15 mouse cellular contexts compared by ENCODE assay signal in genomic region chr8:78426875-78427768, GRCm38 (mm10). TPM values are rescaled to one million over a fixed set of nuclear protein-coding genes. Genes with fewer than 3 reads are reported as not detected.
DNase-seq lines count a peak whose midpoint lies in the region; ATAC-seq and TF ChIP-seq lines count a peak whose summit lies in the region.
"Had no signal": no experiment of that assay in that cellular context is flagged by ENCODE, and none has a peak within 500 bp of the region (broad histone marks: within the 10 kb centered on the region; RNA-seq: fewer than 3 reads in every experiment).

No protein-coding gene starts in this region.

- peaks cover 7% of the 10 kb centered on the region for H3K4me1 ChIP-seq in hindbrain, embryonic 11.5 days (replicated peaks; ENCODE audit: control insufficient read depth, insufficient read depth, low read length)
- peaks cover 23% of the 10 kb centered on the region for H3K4me1 ChIP-seq in midbrain, embryonic 13.5 days (replicated peaks)
- H3K4me1 ChIP-seq in cerebellum, adult 2 months (ENCODE audit: control insufficient read depth, insufficient read depth, low read length) = no peaks in the 10 kb centered on the region
- H3K4me1 ChIP-seq: stomach, embryonic 15.5 days had no signal

- DNase-seq in heart, adult 11 months = peak; percentile 61
- no peak for DNase-seq in heart, adult 18-20 months
- peak; percentile 45 for DNase-seq in hindbrain, embryonic 11.5 days (ENCODE audit: low spot score)
- DNase-seq in cerebellum, adult 2 months = no peak
- DNase-seq in lung, adult 18-20 months = no peak
- no peak for DNase-seq in layer of hippocampus, postnatal 36 days
- DNase-seq: layer of hippocampus, adult 9-11 months; lung, postnatal 10 days had no signal

- 2% methylated on average over 32 of the region's 32 CpGs for WGBS in hindbrain, embryonic 11.5 days
- WGBS in midbrain, embryonic 13.5 days = 1% methylated on average over 32 of the region's 32 CpGs
- 1% methylated on average over 32 of the region's 32 CpGs for WGBS in cerebellum, adult 2 months

- H3K9ac ChIP-seq in hindbrain, embryonic 11.5 days (ENCODE audit: low read depth, low read length) = peak overlapping the region; percentile 16; the same call in 1 of the 2 replicates
- peak overlapping the region; percentile 40 for H3K9ac ChIP-seq in midbrain, embryonic 13.5 days (replicated peaks)
- H3K9ac ChIP-seq: limb, embryonic 15.5 days; stomach, embryonic 15.5 days had no signal

- H3K27ac ChIP-seq in hindbrain, embryonic 11.5 days (ENCODE audit: low read depth, low read length) = peak overlapping the region; percentile 67
- peak overlapping the region; percentile 73 for H3K27ac ChIP-seq in midbrain, embryonic 13.5 days
- no peak overlapping the region for H3K27ac ChIP-seq in cerebellum, adult 2 months (ENCODE audit: insufficient read depth, low read length)
- H3K27ac ChIP-seq: limb, embryonic 15.5 days; stomach, embryonic 15.5 days had no signal

- ATAC-seq in hindbrain, embryonic 11.5 days (ENCODE audit: low FRiP score) = peak; percentile 74
- ATAC-seq in midbrain, embryonic 13.5 days = peak; percentile 68
- ATAC-seq in inflammation-experienced regulatory T-cells, adult 6 months = no peak
- ATAC-seq: intestine, embryonic 16.5 days had no signal

- peaks cover 69% of the 10 kb centered on the region for H3K27me3 ChIP-seq in hindbrain, embryonic 11.5 days (ENCODE audit: control insufficient read depth, insufficient read depth, low read length)
- H3K27me3 ChIP-seq in midbrain, embryonic 13.5 days = peaks cover 88% of the 10 kb centered on the region
- no peaks in the 10 kb centered on the region; the same call in 1 of the 2 replicates for H3K27me3 ChIP-seq in cerebellum, adult 2 months (ENCODE audit: control insufficient read depth, insufficient read depth, low read length)

- no peaks in the 10 kb centered on the region for H3K9me3 ChIP-seq in hindbrain, embryonic 11.5 days (ENCODE audit: control insufficient read depth, low read length)
- no peaks in the 10 kb centered on the region for H3K9me3 ChIP-seq in midbrain, embryonic 13.5 days
- H3K9me3 ChIP-seq: limb, embryonic 15.5 days; stomach, embryonic 15.5 days had no signal

- no peak for TF ChIP-seq CTCF in cerebellum, adult 2 months (IDR thresholded peaks at IDR 0.05; ENCODE audit: borderline replicate concordance, insufficient read depth, low read depth, low read length)

- H3K4me3 ChIP-seq in hindbrain, embryonic 11.5 days (ENCODE audit: low read depth, low read length) = peak overlapping the region; percentile 15; the same call in 1 of the 2 replicates
- peak overlapping the region; percentile 28 for H3K4me3 ChIP-seq in midbrain, embryonic 13.5 days (replicated peaks)
- no peak overlapping the region for H3K4me3 ChIP-seq in cerebellum, adult 2 months (replicated peaks; ENCODE audit: insufficient read depth, low read depth, low read length)
- H3K4me3 ChIP-seq: limb, embryonic 15.5 days; stomach, embryonic 15.5 days had no signal

- peak overlapping the region; percentile 32 for H3K4me2 ChIP-seq in hindbrain, embryonic 11.5 days (replicated peaks; ENCODE audit: low read depth, low read length)
- H3K4me2 ChIP-seq in midbrain, embryonic 13.5 days (replicated peaks) = peak overlapping the region; percentile 44
- H3K4me2 ChIP-seq: limb, embryonic 15.5 days; stomach, embryonic 15.5 days had no signal

- H3K36me3 ChIP-seq in hindbrain, embryonic 11.5 days (ENCODE audit: control insufficient read depth, insufficient read depth, low read length) = no peaks in the 10 kb centered on the region
- no peaks in the 10 kb centered on the region for H3K36me3 ChIP-seq in midbrain, embryonic 13.5 days
- H3K36me3 ChIP-seq: limb, embryonic 15.5 days; stomach, embryonic 15.5 days had no signal

- no peak for TF ChIP-seq POLR2A in cerebellum, adult 2 months (IDR thresholded peaks at IDR 0.05; ENCODE audit: borderline replicate concordance, insufficient read depth, low read length)

RNA-seq across cellular contexts. Expression of gene Pou4f2, which starts 9.3 kb away (rescaled TPM):
- total RNA-seq in heart, adult 18-20 months (2021) = not detected
- polyA plus RNA-seq in hindbrain, embryonic 11.5 days (2014; fragmentation: Nextera tagmentation; extraction: Ambion mirVana) = 2.6 and 3.7 TPM in 2 replicates
- 8.0 and 9.9 TPM in 2 replicates for polyA plus RNA-seq in midbrain, embryonic 13.5 days (2015; fragmentation: Nextera tagmentation; extraction: Ambion mirVana)
- 0.55 and 0.80 TPM in 2 replicates for polyA plus RNA-seq in cerebellum, adult 2 months (2012; rRNA removed)
- not detected for polyA plus RNA-seq in inflammation-experienced regulatory T-cells, adult 6 months (2017; shearing (Covaris generic))
- total RNA-seq in layer of hippocampus, postnatal 36 days (2021) = not detected
- total RNA-seq: adrenal gland, adult 18-20 months had no signal
- polyA plus RNA-seq: heart, embryonic 14.5 days; intestine, embryonic 16.5 days; limb, embryonic 15.5 days; stomach, embryonic 15.5 days had no signal

Comparison
In these comparisons a context has a peak if more than half of its experiments do, and no peak if none do; other contexts are left out.
1. DNase-seq: peak in heart, adult 11 months (single experiment) and hindbrain, embryonic 11.5 days (single experiment); none in heart, adult 18-20 months (0 of 2), cerebellum, adult 2 months (0 of 2), lung, adult 18-20 months (0 of 2) and layer of hippocampus, postnatal 36 days (0 of 2).